Mouse (Mus musculus): Measurements from ENCODE around the gene 4833439L19Rik. TPM values are rescaled to one million over a fixed set of nuclear protein-coding genes. Genes with fewer than 3 reads are reported as not detected.

Gene 4833439L19Rik
- polyA plus RNA-seq, 1 experiment from 2014 or later = 262 TPM

GRCm38 (mm10) chr13:54574854-54575481 is 9.7 kb upstream of the 4833439L19Rik start, which contains the start of gene Arl10:
TSS of gene Arl10 (plus strand) at chr13:54575015.
- no peaks in the 10 kb centered on the region for H3K4me1 ChIP-seq (replicated peaks; ENCODE audit: control insufficient read depth, insufficient read depth, low read length)
- peak within 1 kb of the TSS; percentile 92 for H3K9ac ChIP-seq (ENCODE audit: low read depth, low read length)
- under 1% methylated on average over 53 of the region's 55 CpGs for WGBS
- H3K9me3 ChIP-seq (ENCODE audit: control insufficient read depth, low read length) = no peaks in the 10 kb centered on the region
- H3K36me3 ChIP-seq (ENCODE audit: control insufficient read depth, insufficient read depth, low read length) = no peaks in the 10 kb centered on the region
- peak; percentile 88 for DNase-seq (ENCODE audit: low spot score)
- H3K4me2 ChIP-seq (replicated peaks; ENCODE audit: low read depth, low read length) = peak within 1 kb of the TSS; percentile 85
- peak within 1 kb of the TSS; percentile 72 for H3K27ac ChIP-seq (ENCODE audit: low read depth, low read length)
- H3K4me3 ChIP-seq (ENCODE audit: low read depth, low read length) = peak within 1 kb of the TSS; percentile 94
- H3K27me3 ChIP-seq (ENCODE audit: control insufficient read depth, insufficient read depth, low read length) = no peaks in the 10 kb centered on the region
- peak; percentile 94 for ATAC-seq (ENCODE audit: low FRiP score)

GRCm38 (mm10) chr13:54572621-54573020 is 7.4 kb upstream of the 4833439L19Rik start:
- Histone ChIP-seq H3K27me3 (ENCODE audit: control insufficient read depth, insufficient read depth, low read length) (no peaks in the 10 kb centered on the region), H3K4me1 (replicated peaks; ENCODE audit: control insufficient read depth, insufficient read depth, low read length) (no peaks in the 10 kb centered on the region), H3K9me3 (ENCODE audit: control insufficient read depth, low read length) (no peaks in the 10 kb centered on the region), H3K9ac (ENCODE audit: low read depth, low read length) (no peak overlapping the region), H3K36me3 (ENCODE audit: control insufficient read depth, insufficient read depth, low read length) (no peaks in the 10 kb centered on the region), H3K27ac (ENCODE audit: low read depth, low read length) (no peak overlapping the region), H3K4me3 (ENCODE audit: low read depth, low read length) (no peak overlapping the region), H3K4me2 (replicated peaks; ENCODE audit: low read depth, low read length) (no peak overlapping the region)
- 80% methylated on average over 4 of the region's 4 CpGs for WGBS
- ATAC-seq (ENCODE audit: low FRiP score) (no peak), DNase-seq (ENCODE audit: low spot score) (no peak)

- Histone ChIP-seq H3K9me3 (ENCODE audit: control insufficient read depth, low read length) (no peaks in the 10 kb centered on the region), H3K4me2 (replicated peaks; ENCODE audit: low read depth, low read length) (no peak overlapping the region), H3K36me3 (ENCODE audit: control insufficient read depth, insufficient read depth, low read length) (no peaks in the 10 kb centered on the region), H3K4me1 (replicated peaks; ENCODE audit: control insufficient read depth, insufficient read depth, low read length) (no peaks in the 10 kb centered on the region), H3K27ac (ENCODE audit: low read depth, low read length) (no peak overlapping the region), H3K27me3 (ENCODE audit: control insufficient read depth, insufficient read depth, low read length) (no peaks in the 10 kb centered on the region), H3K9ac (ENCODE audit: low read depth, low read length) (no peak overlapping the region), H3K4me3 (ENCODE audit: low read depth, low read length) (no peak overlapping the region)
- WGBS = 44% methylated on average over 2 of the region's 2 CpGs
- DNase-seq (ENCODE audit: low spot score) (no peak), ATAC-seq (ENCODE audit: low FRiP score) (no peak)
These were observed 6.4 kb upstream of the 4833439L19Rik start for GRCm38 (mm10) chr13:54571637-54572036.

- 74% methylated on average over 4 of the region's 4 CpGs for WGBS
- no peaks in the 10 kb centered on the region for H3K4me1 ChIP-seq (replicated peaks; ENCODE audit: control insufficient read depth, insufficient read depth, low read length)
- no peak overlapping the region for H3K4me3 ChIP-seq (ENCODE audit: low read depth, low read length)
- H3K4me2 ChIP-seq (replicated peaks; ENCODE audit: low read depth, low read length) = no peak overlapping the region
- ATAC-seq (ENCODE audit: low FRiP score) (no peak), DNase-seq (ENCODE audit: low spot score) (no peak)
- H3K27ac ChIP-seq (ENCODE audit: low read depth, low read length) = no peak overlapping the region
- H3K9me3 ChIP-seq (ENCODE audit: control insufficient read depth, low read length) = no peaks in the 10 kb centered on the region
- H3K36me3 ChIP-seq (ENCODE audit: control insufficient read depth, insufficient read depth, low read length) = no peaks in the 10 kb centered on the region
- no peaks in the 10 kb centered on the region for H3K27me3 ChIP-seq (ENCODE audit: control insufficient read depth, insufficient read depth, low read length)
- H3K9ac ChIP-seq (ENCODE audit: low read depth, low read length) = no peak overlapping the region
These were observed 5.5 kb upstream of the 4833439L19Rik start for GRCm38 (mm10) chr13:54570736-54571135.

GRCm38 (mm10) chr13:54569282-54569681 is 4.0 kb upstream of the 4833439L19Rik start:
- WGBS = 59% methylated on average over 1 of the region's 1 CpGs
- no peaks in the 10 kb centered on the region for H3K27me3 ChIP-seq (ENCODE audit: control insufficient read depth, insufficient read depth, low read length)
- no peaks in the 10 kb centered on the region for H3K36me3 ChIP-seq (ENCODE audit: control insufficient read depth, insufficient read depth, low read length)
- H3K4me2 ChIP-seq (replicated peaks; ENCODE audit: low read depth, low read length) = no peak overlapping the region
- ATAC-seq (ENCODE audit: low FRiP score) = no peak
- no peak overlapping the region for H3K9ac ChIP-seq (ENCODE audit: low read depth, low read length)
- H3K27ac ChIP-seq (ENCODE audit: low read depth, low read length) = no peak overlapping the region
- no peak overlapping the region for H3K4me3 ChIP-seq (ENCODE audit: low read depth, low read length)
- H3K9me3 ChIP-seq (ENCODE audit: control insufficient read depth, low read length) = no peaks in the 10 kb centered on the region
- DNase-seq (ENCODE audit: low spot score) = no peak
- no peaks in the 10 kb centered on the region for H3K4me1 ChIP-seq (replicated peaks; ENCODE audit: control insufficient read depth, insufficient read depth, low read length)

GRCm38 (mm10) chr13:54568380-54568779 is 3.1 kb upstream of the 4833439L19Rik start:
- Histone ChIP-seq H3K9ac (ENCODE audit: low read depth, low read length) (no peak overlapping the region), H3K27me3 (ENCODE audit: control insufficient read depth, insufficient read depth, low read length) (no peaks in the 10 kb centered on the region), H3K4me2 (replicated peaks; ENCODE audit: low read depth, low read length) (no peak overlapping the region), H3K36me3 (ENCODE audit: control insufficient read depth, insufficient read depth, low read length) (no peaks in the 10 kb centered on the region), H3K4me1 (replicated peaks; ENCODE audit: control insufficient read depth, insufficient read depth, low read length) (no peaks in the 10 kb centered on the region), H3K27ac (ENCODE audit: low read depth, low read length) (no peak overlapping the region), H3K9me3 (ENCODE audit: control insufficient read depth, low read length) (no peaks in the 10 kb centered on the region), H3K4me3 (ENCODE audit: low read depth, low read length) (no peak overlapping the region)
- ATAC-seq (ENCODE audit: low FRiP score) = no peak
- no peak for DNase-seq (ENCODE audit: low spot score)
- 44% methylated on average over 5 of the region's 5 CpGs for WGBS

- Histone ChIP-seq H3K9me3 (ENCODE audit: control insufficient read depth, low read length) (no peaks in the 10 kb centered on the region), H3K4me2 (replicated peaks; ENCODE audit: low read depth, low read length) (peak overlapping the region; percentile 51), H3K27ac (ENCODE audit: low read depth, low read length) (no peak overlapping the region), H3K4me1 (replicated peaks; ENCODE audit: control insufficient read depth, insufficient read depth, low read length) (no peaks in the 10 kb centered on the region), H3K9ac (ENCODE audit: low read depth, low read length) (0 out of 2 replicates have a peak overlapping the region, but pooled peaks have one; percentile 38), H3K36me3 (ENCODE audit: control insufficient read depth, insufficient read depth, low read length) (no peaks in the 10 kb centered on the region), H3K27me3 (ENCODE audit: control insufficient read depth, insufficient read depth, low read length) (no peaks in the 10 kb centered on the region), H3K4me3 (ENCODE audit: low read depth, low read length) (peak overlapping the region; percentile 99)
- peak; percentile 64 for ATAC-seq (ENCODE audit: low FRiP score)
- peak; percentile 65 for DNase-seq (ENCODE audit: low spot score)
- WGBS = 47% methylated on average over 8 of the region's 8 CpGs
These were observed 535 bp upstream of the 4833439L19Rik start for GRCm38 (mm10) chr13:54565594-54566345.

- Histone ChIP-seq H3K9ac (ENCODE audit: low read depth, low read length) (peak overlapping the region; percentile 99), H3K27me3 (ENCODE audit: control insufficient read depth, insufficient read depth, low read length) (no peaks in the 10 kb centered on the region), H3K36me3 (ENCODE audit: control insufficient read depth, insufficient read depth, low read length) (peaks cover 3% of the 10 kb centered on the region; the same call in 1 of the 2 replicates), H3K27ac (ENCODE audit: low read depth, low read length) (peak overlapping the region; percentile 74), H3K4me2 (replicated peaks; ENCODE audit: low read depth, low read length) (peak overlapping the region; percentile 51), H3K4me3 (ENCODE audit: low read depth, low read length) (peak overlapping the region; percentile 99), H3K4me1 (replicated peaks; ENCODE audit: control insufficient read depth, insufficient read depth, low read length) (no peaks in the 10 kb centered on the region), H3K9me3 (ENCODE audit: control insufficient read depth, low read length) (no peaks in the 10 kb centered on the region)
- 13% methylated on average over 43 of the region's 45 CpGs for WGBS
- DNase-seq (ENCODE audit: low spot score) (peak; percentile 59), ATAC-seq (ENCODE audit: low FRiP score) (peak; percentile 77)
These were observed 719 bp downstream of the 4833439L19Rik start for GRCm38 (mm10) chr13:54564232-54565200.
